Mouse (Mus musculus): ENCODE data around the gene Epha6. TPM values are rescaled to one million over a fixed set of nuclear protein-coding genes. Genes with fewer than 3 reads are reported as not detected.

Epha6 gene
- not detected in 2 replicates for polyA plus RNA-seq (2014; fragmentation: Nextera tagmentation; extraction: Ambion mirVana)

DNA sequence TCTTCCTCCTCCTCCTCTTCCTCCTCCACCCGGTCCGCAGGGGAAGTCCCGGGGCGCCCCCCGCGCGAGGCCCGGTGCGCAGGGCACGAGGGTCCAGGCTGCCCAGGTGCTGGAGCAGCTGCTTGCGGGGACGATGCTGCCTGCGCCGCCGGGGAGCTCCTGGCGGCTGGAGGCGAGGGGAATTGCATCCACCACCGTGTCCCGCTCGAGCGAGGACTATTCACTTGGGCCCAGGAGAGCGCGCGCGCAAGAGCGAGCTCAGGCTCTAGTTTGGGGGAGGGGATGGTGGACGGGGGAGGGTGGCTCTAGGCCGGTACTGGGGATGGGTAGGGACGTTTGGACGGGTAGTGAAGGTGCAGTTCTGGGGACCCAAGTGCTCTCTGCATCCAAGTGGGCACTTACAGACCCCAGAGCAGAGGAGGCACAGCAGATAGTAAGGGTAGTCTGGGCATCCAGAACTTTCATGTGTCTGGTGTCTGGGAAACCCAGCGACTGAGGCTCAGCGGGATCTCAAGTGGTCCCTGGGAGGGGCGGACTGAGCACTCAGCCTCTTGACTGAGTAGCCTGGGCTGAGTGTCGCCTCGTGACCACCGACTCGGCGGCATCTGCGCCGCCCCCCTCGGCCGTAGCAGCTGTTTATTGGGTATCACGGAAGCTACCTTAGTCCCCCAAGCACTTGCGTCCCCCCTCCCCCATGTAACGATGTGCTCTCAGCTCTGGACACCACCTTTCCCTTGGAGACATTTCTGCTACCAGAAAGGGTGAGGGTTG, at the start of gene Epha6:
Epha6 (minus strand) TSS at position 471 of the 771 bp plus-strand sequence.
- DNase-seq (peak; percentile 51), ATAC-seq (ENCODE audit: insufficient read depth) (peak; percentile 84; the same call in 1 of the 2 replicates)
- H3K9ac ChIP-seq = no peak within 1 kb of the TSS
- peak within 1 kb of the TSS; percentile 64 for H3K4me2 ChIP-seq
- no peaks in the 10 kb centered on the region for H3K9me3 ChIP-seq (ENCODE audit: low read depth, low read length)
- WGBS = under 1% methylated on average over 45 of the region's 45 CpGs
- peaks cover 33% of the 10 kb centered on the region for H3K27me3 ChIP-seq (ENCODE audit: insufficient read depth, low read length)
- H3K4me1 ChIP-seq (ENCODE audit: insufficient read depth) = no peaks in the 10 kb centered on the region
- H3K4me3 ChIP-seq (ENCODE audit: low read depth, low read length) = peak within 1 kb of the TSS; percentile 31
- TF ChIP-seq CTCF (IDR thresholded peaks at IDR 0.05; ENCODE audit: low read depth) = no peak
- H3K36me3 ChIP-seq (ENCODE audit: insufficient read depth) = no peaks in the 10 kb centered on the region
- H3K27ac ChIP-seq (ENCODE audit: low read depth) = no peak within 1 kb of the TSS

DNA sequence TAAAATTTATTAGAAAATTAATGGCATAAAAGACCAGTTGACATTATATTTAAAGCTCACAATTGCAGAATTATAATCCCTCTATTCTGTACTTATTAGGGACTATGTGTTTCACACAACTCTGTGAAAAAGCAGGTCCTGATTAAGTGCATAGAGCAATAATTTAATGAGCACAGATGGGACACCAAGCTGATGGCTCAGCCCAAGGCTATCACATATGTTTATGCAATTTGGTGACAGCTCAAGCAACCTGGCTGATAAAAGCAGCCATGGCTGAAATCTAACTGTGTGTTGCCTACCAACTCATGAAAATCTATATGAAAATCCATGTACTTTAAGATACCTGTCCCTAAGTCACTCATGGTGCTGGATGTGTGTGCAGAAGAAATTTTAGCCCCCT, 46.4 kb upstream of the Epha6 start:
- no peaks in the 10 kb centered on the region for H3K27me3 ChIP-seq (ENCODE audit: insufficient read depth, low read length)
- H3K4me1 ChIP-seq (ENCODE audit: insufficient read depth) = no peaks in the 10 kb centered on the region
- TF ChIP-seq CTCF (IDR thresholded peaks at IDR 0.05; ENCODE audit: low read depth) = no peak
- DNase-seq (no peak), ATAC-seq (ENCODE audit: insufficient read depth) (no peak)
- no peaks in the 10 kb centered on the region for H3K9me3 ChIP-seq (ENCODE audit: low read depth, low read length)
- H3K9ac ChIP-seq = no peak overlapping the region
- no peak overlapping the region for H3K4me3 ChIP-seq (ENCODE audit: low read depth, low read length)
- H3K36me3 ChIP-seq (ENCODE audit: insufficient read depth) = no peaks in the 10 kb centered on the region
- H3K27ac ChIP-seq (ENCODE audit: low read depth) = no peak overlapping the region
- H3K4me2 ChIP-seq = no peak overlapping the region

DNA sequence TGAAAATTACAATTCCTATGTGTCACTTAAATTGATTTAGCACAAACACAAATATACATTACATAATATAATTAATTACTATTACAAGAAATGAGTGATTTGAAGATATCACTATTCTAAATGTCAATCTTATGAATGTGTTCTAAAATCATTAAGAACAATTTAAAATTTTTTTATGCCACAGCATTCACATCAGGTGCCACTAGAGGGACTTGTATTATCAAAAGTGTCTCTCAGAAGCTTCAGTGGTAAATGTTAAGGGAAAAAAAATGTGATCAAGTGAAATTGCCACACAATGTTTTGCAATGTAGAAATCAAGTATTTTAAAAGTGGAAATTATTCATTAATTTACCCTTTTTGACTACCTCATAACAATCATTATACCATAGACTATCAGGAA, 22.8 kb upstream of the Epha6 start:
- Histone ChIP-seq H3K27me3 (ENCODE audit: insufficient read depth, low read length) (no peaks in the 10 kb centered on the region), H3K4me2 (no peak overlapping the region), H3K4me1 (ENCODE audit: insufficient read depth) (no peaks in the 10 kb centered on the region), H3K4me3 (ENCODE audit: low read depth, low read length) (no peak overlapping the region), H3K9me3 (ENCODE audit: low read depth, low read length) (no peaks in the 10 kb centered on the region), H3K9ac (no peak overlapping the region), H3K27ac (ENCODE audit: low read depth) (no peak overlapping the region), H3K36me3 (ENCODE audit: insufficient read depth) (no peaks in the 10 kb centered on the region)
- TF ChIP-seq CTCF (IDR thresholded peaks at IDR 0.05; ENCODE audit: low read depth) = no peak
- ATAC-seq (ENCODE audit: insufficient read depth) (no peak), DNase-seq (no peak)

DNA sequence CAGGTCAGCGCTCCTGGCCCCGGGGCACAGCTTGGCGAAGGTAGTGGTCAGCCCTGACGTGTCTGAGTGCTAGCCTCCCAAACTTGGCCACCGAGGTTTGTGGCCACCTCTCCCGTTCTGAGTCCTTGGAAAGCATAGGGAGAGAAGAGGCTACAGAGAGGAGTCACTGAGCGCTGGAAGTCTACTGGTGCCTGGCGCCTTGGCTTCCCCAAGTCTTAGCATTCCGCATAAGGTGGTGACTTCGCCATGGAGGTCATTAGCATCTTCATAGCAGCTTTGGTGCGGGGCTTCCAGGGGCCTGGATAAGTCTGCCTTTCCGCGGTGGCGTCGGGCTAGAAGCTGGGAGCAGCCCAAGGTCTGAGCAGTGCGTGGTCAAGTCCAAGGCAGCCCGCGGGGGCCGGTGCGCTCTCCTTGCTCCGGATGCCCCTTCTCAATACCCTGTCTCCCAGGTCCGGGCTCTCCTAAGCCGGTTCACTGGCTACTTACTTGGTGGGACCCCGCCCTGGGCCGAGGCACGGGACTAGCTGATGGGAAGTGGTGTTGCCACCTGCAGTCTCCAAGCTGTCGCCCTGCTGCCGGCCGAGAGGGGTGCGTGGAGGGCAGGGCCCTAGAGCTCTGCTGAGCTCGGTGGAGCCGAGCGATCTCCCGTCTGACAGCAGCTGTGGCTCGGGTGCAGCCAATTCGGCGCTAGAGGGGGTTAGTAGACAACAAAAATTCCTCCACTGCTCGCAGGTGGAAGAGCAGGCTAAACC, 677 bp upstream of the Epha6 start:
- ATAC-seq (ENCODE audit: insufficient read depth) = peak; percentile 93
- no peak overlapping the region for H3K9ac ChIP-seq
- H3K36me3 ChIP-seq (ENCODE audit: insufficient read depth) = no peaks in the 10 kb centered on the region
- WGBS = 1% methylated on average over 38 of the region's 38 CpGs
- H3K9me3 ChIP-seq (ENCODE audit: low read depth, low read length) = no peaks in the 10 kb centered on the region
- peaks cover 33% of the 10 kb centered on the region for H3K27me3 ChIP-seq (ENCODE audit: insufficient read depth, low read length)
- peak overlapping the region; percentile 31 for H3K4me3 ChIP-seq (ENCODE audit: low read depth, low read length)
- TF ChIP-seq CTCF (IDR thresholded peaks at IDR 0.05; ENCODE audit: low read depth) = peak; percentile 28
- no peak overlapping the region for H3K27ac ChIP-seq (ENCODE audit: low read depth)
- H3K4me2 ChIP-seq = peak overlapping the region; percentile 64
- H3K4me1 ChIP-seq (ENCODE audit: insufficient read depth) = no peaks in the 10 kb centered on the region
- DNase-seq = peak; percentile 72

DNA sequence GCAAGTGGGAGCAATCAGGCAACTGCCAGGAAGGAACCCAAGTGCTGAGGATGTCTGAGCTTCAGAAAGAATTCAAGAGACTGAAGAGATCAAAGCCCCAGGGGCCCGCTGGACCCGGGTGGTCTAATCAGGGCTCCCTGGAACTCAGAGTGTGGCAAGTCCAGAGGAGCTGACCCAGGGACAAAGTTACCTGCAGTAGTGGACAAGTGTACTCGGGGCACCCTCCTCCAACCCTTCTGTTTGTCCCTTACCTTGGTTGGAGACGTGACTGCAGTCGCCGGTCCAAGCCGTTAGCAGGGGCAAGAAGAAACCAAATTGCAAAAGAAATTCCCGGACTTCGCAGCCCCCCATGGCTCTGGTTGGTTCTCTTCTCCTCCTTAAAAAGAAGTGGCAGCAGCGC, 718 bp downstream of the Epha6 start:
- DNase-seq (no peak), ATAC-seq (ENCODE audit: insufficient read depth) (0 out of 2 replicates have a peak, but pooled peaks have one; percentile 15)
- Histone ChIP-seq H3K4me1 (ENCODE audit: insufficient read depth) (no peaks in the 10 kb centered on the region), H3K4me2 (peak overlapping the region; percentile 64), H3K27ac (ENCODE audit: low read depth) (no peak overlapping the region), H3K4me3 (ENCODE audit: low read depth, low read length) (peak overlapping the region; percentile 31), H3K9me3 (ENCODE audit: low read depth, low read length) (no peaks in the 10 kb centered on the region), H3K9ac (no peak overlapping the region), H3K36me3 (ENCODE audit: insufficient read depth) (no peaks in the 10 kb centered on the region), H3K27me3 (ENCODE audit: insufficient read depth, low read length) (peaks cover 33% of the 10 kb centered on the region)
- TF ChIP-seq CTCF (IDR thresholded peaks at IDR 0.05; ENCODE audit: low read depth) = no peak
- 3% methylated on average over 10 of the region's 10 CpGs for WGBS

DNA sequence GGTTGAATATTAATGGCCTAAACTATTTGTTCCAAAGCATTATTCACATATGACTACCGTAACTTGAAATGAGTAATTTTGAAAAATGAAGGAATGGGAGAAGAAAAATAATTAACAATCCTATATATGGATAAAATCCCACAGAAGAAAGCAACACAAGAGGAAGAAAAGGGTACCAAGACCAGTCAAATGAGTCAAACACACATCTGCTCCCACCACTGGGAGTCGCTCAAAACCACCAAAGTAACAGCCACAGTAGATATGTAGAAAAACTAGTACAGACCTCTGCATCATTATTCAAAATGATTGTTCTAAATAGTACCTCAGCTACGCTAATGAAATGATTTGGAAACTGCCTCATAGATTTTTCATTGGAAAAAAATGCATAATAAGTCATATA, 20.0 kb downstream of the Epha6 start:
- H3K4me2 ChIP-seq = no peak overlapping the region
- no peak overlapping the region for H3K9ac ChIP-seq
- TF ChIP-seq CTCF (IDR thresholded peaks at IDR 0.05; ENCODE audit: low read depth) = no peak
- ATAC-seq (ENCODE audit: insufficient read depth) = no peak
- no peak overlapping the region for H3K27ac ChIP-seq (ENCODE audit: low read depth)
- whole genome bisulfite sequencing = 74% methylated on average over 3 of the region's 3 CpGs
- no peaks in the 10 kb centered on the region for H3K36me3 ChIP-seq (ENCODE audit: insufficient read depth)
- H3K9me3 ChIP-seq (ENCODE audit: low read depth, low read length) = no peaks in the 10 kb centered on the region
- no peaks in the 10 kb centered on the region for H3K4me1 ChIP-seq (ENCODE audit: insufficient read depth)
- no peaks in the 10 kb centered on the region for H3K27me3 ChIP-seq (ENCODE audit: insufficient read depth, low read length)
- H3K4me3 ChIP-seq (ENCODE audit: low read depth, low read length) = no peak overlapping the region
- peak; percentile 4 for DNase-seq

DNA sequence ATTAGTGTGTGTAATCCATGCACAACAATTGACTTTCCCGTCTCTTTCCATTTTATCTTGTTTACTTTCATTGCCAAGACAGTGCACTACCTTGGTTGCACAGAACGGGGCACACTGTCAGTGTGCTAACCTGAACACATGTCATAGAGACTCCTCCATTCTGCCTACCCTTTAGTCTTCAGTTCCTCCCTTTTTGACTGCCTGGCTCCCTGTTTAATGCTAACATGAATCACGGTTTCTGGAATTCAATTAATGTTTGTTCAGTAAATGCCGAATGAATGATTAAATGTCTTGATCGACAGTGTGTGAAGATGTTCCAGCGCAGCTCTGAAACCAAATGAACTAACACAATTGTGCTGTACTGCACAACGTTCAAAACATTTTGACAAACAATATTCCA, 20.6 kb downstream of the Epha6 start:
- no peak for TF ChIP-seq CTCF (IDR thresholded peaks at IDR 0.05; ENCODE audit: low read depth)
- Histone ChIP-seq H3K36me3 (ENCODE audit: insufficient read depth) (no peaks in the 10 kb centered on the region), H3K4me2 (no peak overlapping the region), H3K9ac (no peak overlapping the region), H3K27me3 (ENCODE audit: insufficient read depth, low read length) (no peaks in the 10 kb centered on the region), H3K4me1 (ENCODE audit: insufficient read depth) (no peaks in the 10 kb centered on the region), H3K4me3 (ENCODE audit: low read depth, low read length) (no peak overlapping the region), H3K27ac (ENCODE audit: low read depth) (no peak overlapping the region), H3K9me3 (ENCODE audit: low read depth, low read length) (no peaks in the 10 kb centered on the region)
- WGBS = 77% methylated on average over 7 of the region's 7 CpGs
- no peak for ATAC-seq (ENCODE audit: insufficient read depth)
- no peak for DNase-seq

All from lung, embryonic 14.5 days (tissue).